Mouse (Mus musculus) heart, adult 2 months (tissue): Measurements from ENCODE around the gene Lrrc25. TPM values are rescaled to one million over a fixed set of nuclear protein-coding genes. Genes with fewer than 3 reads are reported as not detected.
A peak's percentile ranks its signal among the peaks of the same experiment; 100 is the strongest.

Experiments
- DNase-seq, 2 experiments: peaks; one replicate each; pipeline ENCODE4 v3.0.0; 2021
- H3K27ac ChIP-seq: fragments of 200-600 bp; 2 replicates; pipeline ENCODE4 v1.8.1; 2022
- H3K27me3 ChIP-seq: fragments of 200-500 bp; 2 replicates; pipeline ENCODE4 v1.6.1; 2012; ENCODE audit warnings: mild to moderate bottlenecking, low read length, inconsistent platforms, mixed read lengths; ENCODE audit not compliant: control insufficient read depth, insufficient read depth
- H3K36me3 ChIP-seq: fragments of 200-500 bp; 2 replicates; pipeline ENCODE4 v1.6.1; 2012; ENCODE audit warnings: low read length, inconsistent platforms; ENCODE audit not compliant: control insufficient read depth, insufficient read depth
- H3K4me1 ChIP-seq: fragments of 200-500 bp; 2 replicates; pipeline ENCODE4 v1.6.1; 2011; ENCODE audit warnings: low read length; ENCODE audit not compliant: control insufficient read depth, insufficient read depth
- H3K4me3 ChIP-seq: fragments of 200-600 bp; 2 replicates; pipeline ENCODE4 v1.8.1; 2022
- H3K79me2 ChIP-seq: fragments of 200-500 bp; replicated peaks from 2 replicates; pipeline ENCODE4 v1.6.1; 2012; ENCODE audit warnings: mild to moderate bottlenecking, inconsistent platforms, low read length, moderate library complexity, mixed read lengths; ENCODE audit not compliant: control insufficient read depth, insufficient read depth
- H3K9ac ChIP-seq: fragments of 200-500 bp; 2 replicates; pipeline ENCODE4 v1.6.1; 2012; ENCODE audit warnings: low read depth, mild to moderate bottlenecking, control low read depth, inconsistent platforms, low read length, mixed read lengths
- CTCF ChIP-seq: fragments of 200-600 bp; IDR thresholded peaks from 2 replicates; pipeline ENCODE4 v1.8.1; 2022; ENCODE audit warnings: antibody characterized with exemption, mild to moderate bottlenecking, moderate library complexity
- EP300 ChIP-seq: fragments of 200-500 bp; IDR thresholded peaks from 2 replicates; pipeline ENCODE4 v1.6.1; 2011; ENCODE audit warnings: low read depth, low read length, control low read depth; ENCODE audit not compliant: insufficient read depth
- POLR2A ChIP-seq: fragments of 200-500 bp; IDR thresholded peaks from 2 replicates; pipeline ENCODE4 v1.6.1; 2011; ENCODE audit warnings: mild to moderate bottlenecking, low read depth, low read length, control low read depth; ENCODE audit not compliant: insufficient read depth
- WGBS: fragments of 180-500 bp; shearing (Covaris S2); methylation state at CpG from one replicate; pipeline ENCODE4 v1.1.7; 2018; 5-methylcytosine and 5-hydroxymethylcytosine counted together
- intact Hi-C: fragments of 180-260 bp; cut with DNase I; formaldehyde crosslinking; loops from one replicate; pipeline ENCODE4 v1.15.1; 2025
- polyA plus RNA-seq: library from polyadenylated mRNA; depleted of rRNA; stranded (reverse); fragments of >200 nt; gene quantifications from 2 replicates; pipeline ENCODE4 v1.2.3, GENCODE M21; 2012
- total RNA-seq, 2 experiments: library from RNA; stranded (reverse); gene quantifications; 2 replicates each; pipeline ENCODE4 v1.2.3; 2021

The Lrrc25 gene
- total and polyA plus RNA-seq, 3 experiments: 1.6 to 4.5 (median 1.8) TPM

DNA sequence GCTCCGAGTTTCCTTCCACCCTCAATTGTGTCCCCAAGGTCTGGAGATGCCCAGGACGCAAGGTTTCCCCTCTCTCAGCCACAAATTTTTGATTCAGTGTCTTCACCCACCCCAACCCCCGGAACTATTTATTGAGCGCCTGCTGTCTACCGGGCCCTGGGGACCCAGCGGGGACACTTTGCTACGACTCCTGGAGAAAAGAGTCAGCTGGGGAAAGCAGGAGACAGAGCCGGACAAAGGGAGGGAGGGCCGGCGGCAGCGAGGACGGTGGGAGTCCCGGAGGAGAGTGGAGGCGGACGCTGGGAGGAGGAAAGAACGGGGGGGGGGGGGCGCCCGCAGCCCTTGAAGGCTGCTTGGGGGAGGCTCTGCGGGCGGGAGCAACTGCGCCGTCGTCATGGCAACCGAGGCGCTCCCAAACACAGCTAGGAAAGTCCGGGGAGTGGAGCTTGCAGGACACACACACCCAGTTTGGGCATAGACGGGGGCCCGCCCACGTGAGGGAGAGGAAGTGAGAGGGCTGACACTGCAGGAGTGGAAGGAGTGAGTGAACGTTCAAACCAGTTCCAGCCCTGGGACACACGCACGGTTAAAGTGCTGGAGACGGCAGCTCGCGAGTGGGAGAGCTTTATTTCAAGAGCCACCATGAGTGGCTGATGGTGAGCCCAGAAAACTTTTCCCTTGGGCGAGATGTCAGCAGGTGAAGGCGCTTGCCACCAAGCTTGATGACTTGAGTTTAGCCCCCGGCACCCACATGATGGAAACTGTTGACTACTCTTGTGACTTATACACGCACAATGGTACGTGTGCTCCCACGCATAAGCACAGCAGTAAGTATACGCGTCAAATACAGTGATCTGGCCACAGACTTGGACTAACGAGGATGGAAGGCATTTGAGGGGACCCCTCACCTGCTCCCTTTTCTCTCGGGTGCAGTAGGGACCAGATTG, 5.8 kb upstream of the Lrrc25 start:
- peak; percentile 88 for TF ChIP-seq EP300
- TF ChIP-seq POLR2A: peak; percentile 95
- no peak for TF ChIP-seq CTCF
- DNase-seq: peak; percentile 90 to 96
- peak overlapping the region; percentile 93 for H3K27ac ChIP-seq
- peak overlapping the region; percentile 98 for H3K4me3 ChIP-seq
- H3K79me2 ChIP-seq: no peaks in the 10 kb centered on the region
- H3K4me1 ChIP-seq: peaks cover 8% of the 10 kb centered on the region
- intact Hi-C loops: loop anchor here (2.0 to 5.0 kb wide), 3 partner anchors 15 to 92 kb away; partner anchors contain the start of genes Iqcn and Isyna1
- no peaks in the 10 kb centered on the region for H3K27me3 ChIP-seq
- H3K36me3 ChIP-seq: no peaks in the 10 kb centered on the region
- H3K9ac ChIP-seq: peak overlapping the region; percentile 70
- WGBS: 1% methylated on average over 44 of the region's 45 CpGs

GRCm38 (mm10) chr8:70610796-70611771, 4.9 kb upstream of the Lrrc25 start:
- H3K79me2 ChIP-seq: no peaks in the 10 kb centered on the region
- TF ChIP-seq POLR2A (no peak; the same call in 1 of the 2 replicates), CTCF (peak; percentile 86), EP300 (0 out of 2 replicates have a peak, but pooled peaks have one; percentile 26)
- H3K36me3 ChIP-seq: no peaks in the 10 kb centered on the region
- under 1% methylated on average over 54 of the region's 54 CpGs for WGBS
- H3K4me3 ChIP-seq: peak overlapping the region; percentile 65
- peak; percentile 88 to 95 for DNase-seq
- H3K27me3 ChIP-seq: no peaks in the 10 kb centered on the region
- H3K4me1 ChIP-seq: peaks cover 8% of the 10 kb centered on the region
- H3K27ac ChIP-seq: peak overlapping the region; percentile 93
- intact Hi-C loops: loop anchor here (2.0 to 5.0 kb wide), 3 partner anchors 16 to 91 kb away; partner anchors contain the start of genes Iqcn and Isyna1
- peak overlapping the region; percentile 74 for H3K9ac ChIP-seq

DNA sequence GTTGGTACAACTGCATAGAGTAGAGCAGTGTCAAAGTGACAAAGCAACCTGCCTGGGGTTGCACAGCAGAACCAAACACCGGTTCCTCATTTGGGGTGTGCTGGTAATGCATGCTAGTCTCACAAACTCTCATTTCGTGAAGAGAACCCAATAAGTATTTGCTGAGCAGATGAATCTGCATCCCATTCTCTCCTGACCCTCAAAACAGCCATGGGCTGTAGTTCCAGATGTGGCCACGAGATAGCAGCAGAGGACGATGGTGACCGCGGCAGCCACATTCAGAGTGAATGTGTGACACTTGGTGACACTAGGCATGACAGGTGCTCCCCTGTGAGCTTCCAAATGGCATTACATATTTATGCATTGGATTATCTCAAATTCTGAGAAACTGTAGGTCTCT, 4.1 kb upstream of the Lrrc25 start:
- Histone ChIP-seq H3K4me1 (peaks cover 8% of the 10 kb centered on the region), H3K36me3 (no peaks in the 10 kb centered on the region), H3K27me3 (no peaks in the 10 kb centered on the region), H3K27ac (peak overlapping the region; percentile 93), H3K79me2 (no peaks in the 10 kb centered on the region), H3K9ac (peak overlapping the region; percentile 74), H3K4me3 (peak overlapping the region; percentile 65)
- intact Hi-C loops: loop anchor here (1.0 to 5.0 kb wide), 5 partner anchors 17 to 90 kb away; partner anchors contain the start of genes Iqcn and Isyna1
- TF ChIP-seq EP300 (peak; percentile 80; the same call in 1 of the 2 replicates), CTCF (no peak; the same call in 1 of the 2 replicates), POLR2A (no peak)
- WGBS: under 1% methylated on average over 6 of the region's 6 CpGs
- peak; percentile 89 to 95 for DNase-seq

GRCm38 (mm10) chr8:70613763-70614162, 2.2 kb upstream of the Lrrc25 start:
- H3K79me2 ChIP-seq: no peaks in the 10 kb centered on the region
- H3K36me3 ChIP-seq: no peaks in the 10 kb centered on the region
- TF ChIP-seq EP300: no peak
- no peak for TF ChIP-seq CTCF
- TF ChIP-seq POLR2A: no peak
- peaks cover 7% of the 10 kb centered on the region for H3K4me1 ChIP-seq
- no peak overlapping the region for H3K27ac ChIP-seq
- intact Hi-C loops: loop anchor here (2.0 to 5.0 kb wide), 2 partner anchors 15 to 89 kb away; partner anchors contain the start of gene Iqcn
- peak in 1 of 2 experiments; percentile 20 for DNase-seq
- 16% methylated on average over 1 of the region's 1 CpGs for WGBS
- no peak overlapping the region for H3K9ac ChIP-seq
- H3K4me3 ChIP-seq: no peak overlapping the region
- H3K27me3 ChIP-seq: no peaks in the 10 kb centered on the region

GRCm38 (mm10) chr8:70614469-70614868, 1.5 kb upstream of the Lrrc25 start:
- Histone ChIP-seq H3K27me3 (no peaks in the 10 kb centered on the region), H3K4me3 (no peak overlapping the region), H3K27ac (no peak overlapping the region), H3K9ac (no peak overlapping the region), H3K4me1 (peaks cover 2% of the 10 kb centered on the region), H3K79me2 (no peaks in the 10 kb centered on the region), H3K36me3 (no peaks in the 10 kb centered on the region)
- 74% methylated on average over 5 of the region's 5 CpGs for WGBS
- no peak for TF ChIP-seq EP300
- no peak for TF ChIP-seq POLR2A
- TF ChIP-seq CTCF: no peak
- peak in 1 of 2 experiments; percentile 53 for DNase-seq
- intact Hi-C loops: loop anchor here (5.0 kb wide), 1 partner anchor 88 kb away; the partner anchor contains the start of gene Iqcn
